Comparison of ENCODE assay signal across 9 mouse cellular contexts in genomic region chr13:97546936-97547335, GRCm38 (mm10).
DNase-seq lines count a peak whose midpoint lies in the region; ATAC-seq lines count a peak whose summit lies in the region.
"Had no signal": no experiment of that assay in that cellular context is flagged by ENCODE, and none has a peak within 500 bp of the region (broad histone marks: within the 10 kb centered on the region; RNA-seq: fewer than 3 reads in every experiment).

No protein-coding gene starts in this region.

- no peak overlapping the region for H3K4me3 ChIP-seq in heart, embryonic 16.5 days (ENCODE audit: low read length)
- H3K4me3 ChIP-seq in lung, embryonic 16.5 days (ENCODE audit: low read length) = no peak overlapping the region
- H3K4me3 ChIP-seq in hindbrain, embryonic 14.5 days (replicated peaks; ENCODE audit: low read length) = no peak overlapping the region
- no peak overlapping the region for H3K4me3 ChIP-seq in neural tube, embryonic 15.5 days (replicated peaks)

- H3K4me1 ChIP-seq in heart, embryonic 16.5 days (ENCODE audit: control insufficient read depth, insufficient read depth, low read length) = peaks cover 22% of the 10 kb centered on the region
- peaks cover 31% of the 10 kb centered on the region for H3K4me1 ChIP-seq in lung, embryonic 16.5 days (replicated peaks; ENCODE audit: control insufficient read depth, insufficient read depth, low read length)
- peaks cover 20% of the 10 kb centered on the region; the same call in 1 of the 2 replicates for H3K4me1 ChIP-seq in hindbrain, embryonic 14.5 days (replicated peaks; ENCODE audit: control insufficient read depth, insufficient read depth, low read length)
- H3K4me1 ChIP-seq in neural tube, embryonic 15.5 days = peaks cover 20% of the 10 kb centered on the region

- WGBS in heart, embryonic 16.5 days = 37% methylated on average over 5 of the region's 5 CpGs
- WGBS in lung, embryonic 16.5 days = 51% methylated on average over 5 of the region's 5 CpGs
- 50% methylated on average over 5 of the region's 5 CpGs for WGBS in hindbrain, embryonic 14.5 days
- 50% methylated on average over 5 of the region's 5 CpGs for whole genome bisulfite sequencing in neural tube, embryonic 15.5 days

- H3K36me3 ChIP-seq in heart, embryonic 16.5 days (ENCODE audit: control insufficient read depth, insufficient read depth) = no peaks in the 10 kb centered on the region
- H3K36me3 ChIP-seq in lung, embryonic 16.5 days (ENCODE audit: control insufficient read depth, insufficient read depth, low read length) = no peaks in the 10 kb centered on the region
- no peaks in the 10 kb centered on the region for H3K36me3 ChIP-seq in hindbrain, embryonic 14.5 days (replicated peaks; ENCODE audit: control insufficient read depth, insufficient read depth)
- H3K36me3 ChIP-seq in neural tube, embryonic 15.5 days = no peaks in the 10 kb centered on the region

- peaks cover 4% of the 10 kb centered on the region; the same call in 1 of the 2 replicates for H3K9me3 ChIP-seq in heart, embryonic 16.5 days (replicated peaks; ENCODE audit: control insufficient read depth, low read length)
- H3K9me3 ChIP-seq in lung, embryonic 16.5 days (ENCODE audit: control insufficient read depth, low read length) = no peaks in the 10 kb centered on the region; the same call in 1 of the 2 replicates
- peaks cover 4% of the 10 kb centered on the region; the same call in 1 of the 2 replicates for H3K9me3 ChIP-seq in hindbrain, embryonic 14.5 days (ENCODE audit: control insufficient read depth, low read length)
- H3K9me3 ChIP-seq in neural tube, embryonic 15.5 days (replicated peaks) = no peaks in the 10 kb centered on the region

- H3K27me3 ChIP-seq in heart, embryonic 16.5 days (ENCODE audit: control insufficient read depth, insufficient read depth, low read length) = no peaks in the 10 kb centered on the region
- no peaks in the 10 kb centered on the region for H3K27me3 ChIP-seq in lung, embryonic 16.5 days (ENCODE audit: control insufficient read depth, insufficient read depth, low read depth, low read length)
- no peaks in the 10 kb centered on the region for H3K27me3 ChIP-seq in hindbrain, embryonic 14.5 days (ENCODE audit: control insufficient read depth, insufficient read depth, low read length)
- H3K27me3 ChIP-seq in neural tube, embryonic 15.5 days (replicated peaks) = no peaks in the 10 kb centered on the region
- H3K27me3 ChIP-seq: CH12.LX had no signal

- DNase-seq in heart, adult 11 months = no peak
- DNase-seq in lung, postnatal 25 days (ENCODE audit: low spot score) = no peak
- DNase-seq in hindbrain, embryonic 14.5 days (ENCODE audit: low spot score) = no peak
- DNase-seq in adrenal gland, adult 18-20 months (ENCODE audit: low spot score in 2 of 2) = no peak
- DNase-seq in spleen, postnatal 10 days (ENCODE audit: low spot score in 2 of 2) = no peak

- no peak for ATAC-seq in heart, embryonic 16.5 days (replicated peaks; ENCODE audit: extremely low read depth, insufficient read depth, low FRiP score)
- peak; percentile 14; the same call in 1 of the 2 replicates for ATAC-seq in lung, embryonic 16.5 days (ENCODE audit: low read depth)
- no peak for ATAC-seq in hindbrain, embryonic 14.5 days (ENCODE audit: low FRiP score)
- no peak for ATAC-seq in neural tube, embryonic 15.5 days (ENCODE audit: low FRiP score)

- H3K4me2 ChIP-seq in heart, embryonic 16.5 days (ENCODE audit: low read depth, low read length) = no peak overlapping the region
- H3K4me2 ChIP-seq in lung, embryonic 16.5 days (ENCODE audit: low read depth, low read length) = no peak overlapping the region
- no peak overlapping the region for H3K4me2 ChIP-seq in hindbrain, embryonic 14.5 days (replicated peaks)
- H3K4me2 ChIP-seq in neural tube, embryonic 15.5 days = no peak overlapping the region

- H3K27ac ChIP-seq in heart, embryonic 16.5 days (ENCODE audit: low read length) = peak overlapping the region; percentile 46; the same call in 1 of the 2 replicates
- H3K27ac ChIP-seq in lung, embryonic 16.5 days (ENCODE audit: low read length) = peak overlapping the region; percentile 93
- peak overlapping the region; percentile 26; the same call in 1 of the 2 replicates for H3K27ac ChIP-seq in hindbrain, embryonic 14.5 days
- H3K27ac ChIP-seq in neural tube, embryonic 15.5 days (replicated peaks) = 0 out of 2 replicates have a peak overlapping the region, but pooled peaks have one; percentile 11

- no peak overlapping the region for H3K9ac ChIP-seq in heart, embryonic 16.5 days (ENCODE audit: low read length)
- H3K9ac ChIP-seq in lung, embryonic 16.5 days (ENCODE audit: low read length) = no peak overlapping the region
- H3K9ac ChIP-seq in hindbrain, embryonic 14.5 days = no peak overlapping the region
- no peak overlapping the region for H3K9ac ChIP-seq in neural tube, embryonic 15.5 days (replicated peaks)

Comparison
In these comparisons a context has a peak if more than half of its experiments do, and no peak if none do; other contexts are left out.
1. H3K27ac ChIP-seq: peak in every context shown above with its lines; median percentile 93 in lung, embryonic 16.5 days; 46 in heart, embryonic 16.5 days; 26 in hindbrain, embryonic 14.5 days; 11 in neural tube, embryonic 15.5 days.